Comparison of ENCODE assay signal across 24 mouse cellular contexts in genomic region chr3:135379868-135380267, GRCm38 (mm10). TPM values are rescaled to one million over a fixed set of nuclear protein-coding genes. Genes with fewer than 3 reads are reported as not detected.
DNase-seq lines count a peak whose midpoint lies in the region; ATAC-seq lines count a peak whose summit lies in the region.
"Had no signal": no experiment of that assay in that cellular context is flagged by ENCODE, and none has a peak within 500 bp of the region (broad histone marks: within the 10 kb centered on the region; RNA-seq: fewer than 3 reads in every experiment).

No protein-coding gene starts in this region.

- no peak overlapping the region for H3K27ac ChIP-seq in hindbrain, embryonic 13.5 days
- no peak overlapping the region for H3K27ac ChIP-seq in midbrain, embryonic 10.5 days (replicated peaks)

- H3K9me3 ChIP-seq in hindbrain, embryonic 13.5 days, result no peaks in the 10 kb centered on the region
- no peaks in the 10 kb centered on the region for H3K9me3 ChIP-seq in midbrain, embryonic 10.5 days (replicated peaks)
- H3K9me3 ChIP-seq: G1E had no signal

- H3K4me1 ChIP-seq in hindbrain, embryonic 13.5 days (replicated peaks), result no peaks in the 10 kb centered on the region
- no peaks in the 10 kb centered on the region for H3K4me1 ChIP-seq in midbrain, embryonic 10.5 days

- peak; percentile 57; the same call in 1 of the 2 replicates for ATAC-seq in erythroid progenitor cell, adult 5-6 weeks (replicated peaks; ENCODE audit: low FRiP score, poor library complexity, severe bottlenecking)
- peak; percentile 74 for ATAC-seq in megakaryocyte progenitor cell, adult 5-6 weeks (replicated peaks; ENCODE audit: poor library complexity)
- ATAC-seq in megakaryocyte-erythroid progenitor cell, adult 5-6 weeks (replicated peaks; ENCODE audit: low FRiP score, low TSS enrichment, poor library complexity, severe bottlenecking), result peak; percentile 87
- ATAC-seq in hindbrain, embryonic 13.5 days (ENCODE audit: low FRiP score), result no peak
- ATAC-seq: activated CD4-positive, CD25-positive, alpha-beta regulatory T cell, adult 4 months; CD4-positive, CD25-positive, alpha-beta regulatory T cell, adult 4 months; Patski had no signal

- DNase-seq in midbrain, embryonic 10.5 days (ENCODE audit: low spot score), result no peak
- DNase-seq in gastrocnemius, postnatal 10 days, result no peak
- DNase-seq: adrenal gland, adult 2 months; adrenal gland, adult 8-10 months; adrenal gland, postnatal 10 days; adrenal gland, postnatal 14 days; adrenal gland, postnatal 25 days; adrenal gland, postnatal 36 days; B cell, adult 2 months; cerebellum, adult 11 months; cerebellum, adult 11-12 months; cerebellum, adult 18-20 months had no signal

- H3K4me3 ChIP-seq in hindbrain, embryonic 13.5 days, result no peak overlapping the region
- no peak overlapping the region for H3K4me3 ChIP-seq in midbrain, embryonic 10.5 days

- H3K9ac ChIP-seq in hindbrain, embryonic 13.5 days, result no peak overlapping the region

- no peaks in the 10 kb centered on the region for H3K27me3 ChIP-seq in hindbrain, embryonic 13.5 days
- no peaks in the 10 kb centered on the region for H3K27me3 ChIP-seq in midbrain, embryonic 10.5 days (ENCODE audit: low read depth, poor library complexity, severe bottlenecking)
- H3K27me3 ChIP-seq: CH12.LX, Patski had no signal

- WGBS in hindbrain, embryonic 13.5 days, result 95% methylated on average over 4 of the region's 4 CpGs
- WGBS in midbrain, embryonic 10.5 days, result 95% methylated on average over 4 of the region's 4 CpGs

- H3K36me3 ChIP-seq in hindbrain, embryonic 13.5 days, result no peaks in the 10 kb centered on the region
- no peaks in the 10 kb centered on the region for H3K36me3 ChIP-seq in midbrain, embryonic 10.5 days
- H3K36me3 ChIP-seq: G1E had no signal

- H3K4me2 ChIP-seq in hindbrain, embryonic 13.5 days, result no peak overlapping the region

RNA-seq across cellular contexts. Expression of gene Slc9b1, which starts 32.0 kb away (rescaled TPM):
- total RNA-seq in erythroid progenitor cell, adult 5-6 weeks (2015; ENCODE audit: low replicate concordance), result not detected in 2 replicates
- not detected in 2 replicates for total RNA-seq in erythroid progenitor cell, adult 5-6 weeks (2017; ENCODE audit: low replicate concordance)
- total RNA-seq in megakaryocyte progenitor cell, adult 5-6 weeks (2015), result not detected in 2 replicates
- total RNA-seq in megakaryocyte progenitor cell, adult 5-6 weeks (2017), result not detected in 2 replicates
- total RNA-seq in megakaryocyte-erythroid progenitor cell, adult 5-6 weeks (2014; fragmentation: Nextera tagmentation), result not detected in 2 replicates
- not detected in 2 replicates for total RNA-seq in megakaryocyte-erythroid progenitor cell, adult 5-6 weeks (2017)
- polyA plus RNA-seq in hindbrain, embryonic 13.5 days (2015; fragmentation: Nextera tagmentation; extraction: Ambion mirVana), result 0.12 TPM in 1 of 2 replicates, not detected in the other
- 0.14 and 0.19 TPM in 2 replicates for polyA plus RNA-seq in midbrain, embryonic 10.5 days (2016; fragmentation: Nextera tagmentation; extraction: Ambion mirVana)
- total RNA-seq in gastrocnemius, postnatal 10 days (2021), result not detected
- total RNA-seq: MEL had no signal
- polyA plus RNA-seq: brain, embryonic 14.5 days; C2C12; Patski had no signal

RNA-seq across cellular contexts. Expression of gene Cisd2, which starts 43.9 kb away (rescaled TPM):
- total RNA-seq in erythroid progenitor cell, adult 5-6 weeks (2015; ENCODE audit: low replicate concordance), result 37.1 and 72.1 TPM in 2 replicates
- total RNA-seq in erythroid progenitor cell, adult 5-6 weeks (2017; ENCODE audit: low replicate concordance), result 24.4 and 40.6 TPM in 2 replicates
- 51.1 and 55.0 TPM in 2 replicates for total RNA-seq in megakaryocyte progenitor cell, adult 5-6 weeks (2015)
- total RNA-seq in megakaryocyte progenitor cell, adult 5-6 weeks (2017), result 34.8 and 39.4 TPM in 2 replicates
- total RNA-seq in megakaryocyte-erythroid progenitor cell, adult 5-6 weeks (2014; fragmentation: Nextera tagmentation), result 45.4 and 46.4 TPM in 2 replicates
- 41.5 and 44.2 TPM in 2 replicates for total RNA-seq in megakaryocyte-erythroid progenitor cell, adult 5-6 weeks (2017)
- 74.1 and 77.0 TPM in 2 replicates for polyA plus RNA-seq in hindbrain, embryonic 13.5 days (2015; fragmentation: Nextera tagmentation; extraction: Ambion mirVana)
- 87.4 and 94.2 TPM in 2 replicates for polyA plus RNA-seq in midbrain, embryonic 10.5 days (2016; fragmentation: Nextera tagmentation; extraction: Ambion mirVana)
- 10 to 100 TPM; 21.3 to 21.8 TPM for total RNA-seq in gastrocnemius, postnatal 10 days (2021)

RNA-seq across cellular contexts. Expression of gene Ube2d3, which starts 58.1 kb away (rescaled TPM):
- total RNA-seq in erythroid progenitor cell, adult 5-6 weeks (2015; ENCODE audit: low replicate concordance), result 276 and 281 TPM in 2 replicates
- total RNA-seq in erythroid progenitor cell, adult 5-6 weeks (2017; ENCODE audit: low replicate concordance), result 204 and 271 TPM in 2 replicates
- total RNA-seq in megakaryocyte progenitor cell, adult 5-6 weeks (2015), result 570 and 584 TPM in 2 replicates
- 744 and 755 TPM in 2 replicates for total RNA-seq in megakaryocyte progenitor cell, adult 5-6 weeks (2017)
- 296 and 439 TPM in 2 replicates for total RNA-seq in megakaryocyte-erythroid progenitor cell, adult 5-6 weeks (2014; fragmentation: Nextera tagmentation)
- 697 and 1,018 TPM in 2 replicates for total RNA-seq in megakaryocyte-erythroid progenitor cell, adult 5-6 weeks (2017)
- polyA plus RNA-seq in hindbrain, embryonic 13.5 days (2015; fragmentation: Nextera tagmentation; extraction: Ambion mirVana), result 399 and 409 TPM in 2 replicates
- 548 and 568 TPM in 2 replicates for polyA plus RNA-seq in midbrain, embryonic 10.5 days (2016; fragmentation: Nextera tagmentation; extraction: Ambion mirVana)
- 100 to 1,000 TPM; 340 to 341 TPM for total RNA-seq in gastrocnemius, postnatal 10 days (2021)
